Mouse (Mus musculus): Measurements from ENCODE around the gene Gabrg3. TPM values are rescaled to one million over a fixed set of nuclear protein-coding genes. Genes with fewer than 3 reads are reported as not detected.
A peak's percentile ranks its signal among the peaks of the same experiment; 100 is the strongest.

Gabrg3 gene
- polyA plus RNA-seq, 1 experiment from 2014 or later: 0.77 TPM

- H3K27ac ChIP-seq (replicated peaks; ENCODE audit: low read depth, low read length): no peak overlapping the region
- no peak for ATAC-seq (ENCODE audit: low read depth)
- WGBS: 70% methylated on average over 3 of the region's 3 CpGs
- no peaks in the 10 kb centered on the region for H3K27me3 ChIP-seq (replicated peaks; ENCODE audit: control insufficient read depth, insufficient read depth, low read length)
- H3K36me3 ChIP-seq (ENCODE audit: control insufficient read depth, insufficient read depth, low read length): no peaks in the 10 kb centered on the region
- H3K4me3 ChIP-seq (ENCODE audit: low read depth, low read length): no peak overlapping the region
- no peaks in the 10 kb centered on the region for H3K9me3 ChIP-seq (ENCODE audit: control insufficient read depth, low read length)
- H3K4me1 ChIP-seq (ENCODE audit: control insufficient read depth, insufficient read depth, low read length): no peaks in the 10 kb centered on the region
- H3K9ac ChIP-seq (ENCODE audit: low read depth, low read length): no peak overlapping the region
- peak; percentile 19 for DNase-seq (ENCODE audit: low spot score)
- no peak overlapping the region for H3K4me2 ChIP-seq (ENCODE audit: low read depth, low read length)
Observed at GRCm38 (mm10) chr7:57331211-57331610, 55.8 kb downstream of the Gabrg3 start.

GRCm38 (mm10) chr7:57330240-57330639 lies 56.7 kb downstream of the Gabrg3 start:
- ATAC-seq (ENCODE audit: low read depth): no peak
- H3K36me3 ChIP-seq (ENCODE audit: control insufficient read depth, insufficient read depth, low read length): no peaks in the 10 kb centered on the region
- no peaks in the 10 kb centered on the region for H3K27me3 ChIP-seq (replicated peaks; ENCODE audit: control insufficient read depth, insufficient read depth, low read length)
- 75% methylated on average over 4 of the region's 4 CpGs for WGBS
- no peak for DNase-seq (ENCODE audit: low spot score)
- H3K9me3 ChIP-seq (ENCODE audit: control insufficient read depth, low read length): no peaks in the 10 kb centered on the region
- H3K27ac ChIP-seq (replicated peaks; ENCODE audit: low read depth, low read length): no peak overlapping the region
- H3K4me1 ChIP-seq (ENCODE audit: control insufficient read depth, insufficient read depth, low read length): no peaks in the 10 kb centered on the region
- H3K9ac ChIP-seq (ENCODE audit: low read depth, low read length): no peak overlapping the region
- H3K4me3 ChIP-seq (ENCODE audit: low read depth, low read length): no peak overlapping the region
- H3K4me2 ChIP-seq (ENCODE audit: low read depth, low read length): no peak overlapping the region

GRCm38 (mm10) chr7:57324473-57324872 lies 62.5 kb downstream of the Gabrg3 start:
- Histone ChIP-seq H3K27ac (replicated peaks; ENCODE audit: low read depth, low read length) (no peak overlapping the region), H3K4me3 (ENCODE audit: low read depth, low read length) (no peak overlapping the region), H3K4me1 (ENCODE audit: control insufficient read depth, insufficient read depth, low read length) (no peaks in the 10 kb centered on the region), H3K27me3 (replicated peaks; ENCODE audit: control insufficient read depth, insufficient read depth, low read length) (no peaks in the 10 kb centered on the region), H3K36me3 (ENCODE audit: control insufficient read depth, insufficient read depth, low read length) (no peaks in the 10 kb centered on the region), H3K9ac (ENCODE audit: low read depth, low read length) (no peak overlapping the region), H3K4me2 (ENCODE audit: low read depth, low read length) (no peak overlapping the region), H3K9me3 (ENCODE audit: control insufficient read depth, low read length) (no peaks in the 10 kb centered on the region)
- no peak for ATAC-seq (ENCODE audit: low read depth)
- 67% methylated on average over 3 of the region's 3 CpGs for WGBS
- DNase-seq (ENCODE audit: low spot score): peak; percentile 2

GRCm38 (mm10) chr7:57322086-57322485 lies 64.9 kb downstream of the Gabrg3 start:
- H3K4me1 ChIP-seq (ENCODE audit: control insufficient read depth, insufficient read depth, low read length): no peaks in the 10 kb centered on the region
- no peaks in the 10 kb centered on the region for H3K9me3 ChIP-seq (ENCODE audit: control insufficient read depth, low read length)
- no peaks in the 10 kb centered on the region for H3K36me3 ChIP-seq (ENCODE audit: control insufficient read depth, insufficient read depth, low read length)
- no peak overlapping the region for H3K27ac ChIP-seq (replicated peaks; ENCODE audit: low read depth, low read length)
- ATAC-seq (ENCODE audit: low read depth) (no peak), DNase-seq (ENCODE audit: low spot score) (no peak)
- H3K4me2 ChIP-seq (ENCODE audit: low read depth, low read length): no peak overlapping the region
- no peaks in the 10 kb centered on the region for H3K27me3 ChIP-seq (replicated peaks; ENCODE audit: control insufficient read depth, insufficient read depth, low read length)
- H3K9ac ChIP-seq (ENCODE audit: low read depth, low read length): no peak overlapping the region
- WGBS: 70% methylated on average over 1 of the region's 1 CpGs
- no peak overlapping the region for H3K4me3 ChIP-seq (ENCODE audit: low read depth, low read length)

GRCm38 (mm10) chr7:57314971-57315370 lies 72.0 kb downstream of the Gabrg3 start:
- Histone ChIP-seq H3K4me2 (ENCODE audit: low read depth, low read length) (no peak overlapping the region), H3K36me3 (ENCODE audit: control insufficient read depth, insufficient read depth, low read length) (no peaks in the 10 kb centered on the region), H3K27ac (replicated peaks; ENCODE audit: low read depth, low read length) (no peak overlapping the region), H3K9ac (ENCODE audit: low read depth, low read length) (no peak overlapping the region), H3K4me1 (ENCODE audit: control insufficient read depth, insufficient read depth, low read length) (no peaks in the 10 kb centered on the region), H3K9me3 (ENCODE audit: control insufficient read depth, low read length) (no peaks in the 10 kb centered on the region), H3K27me3 (replicated peaks; ENCODE audit: control insufficient read depth, insufficient read depth, low read length) (no peaks in the 10 kb centered on the region), H3K4me3 (ENCODE audit: low read depth, low read length) (no peak overlapping the region)
- WGBS: 63% methylated on average over 1 of the region's 1 CpGs
- ATAC-seq (ENCODE audit: low read depth) (no peak), DNase-seq (ENCODE audit: low spot score) (no peak)

GRCm38 (mm10) chr7:57312018-57312417 lies 75.0 kb downstream of the Gabrg3 start:
- WGBS: 81% methylated on average over 2 of the region's 2 CpGs
- DNase-seq (ENCODE audit: low spot score): no peak
- Histone ChIP-seq H3K9ac (ENCODE audit: low read depth, low read length) (no peak overlapping the region), H3K4me3 (ENCODE audit: low read depth, low read length) (no peak overlapping the region), H3K36me3 (ENCODE audit: control insufficient read depth, insufficient read depth, low read length) (no peaks in the 10 kb centered on the region), H3K27ac (replicated peaks; ENCODE audit: low read depth, low read length) (no peak overlapping the region), H3K4me2 (ENCODE audit: low read depth, low read length) (no peak overlapping the region), H3K9me3 (ENCODE audit: control insufficient read depth, low read length) (no peaks in the 10 kb centered on the region), H3K4me1 (ENCODE audit: control insufficient read depth, insufficient read depth, low read length) (no peaks in the 10 kb centered on the region), H3K27me3 (replicated peaks; ENCODE audit: control insufficient read depth, insufficient read depth, low read length) (no peaks in the 10 kb centered on the region)
- no peak for ATAC-seq (ENCODE audit: low read depth)

- H3K9ac ChIP-seq (ENCODE audit: low read depth, low read length): no peak overlapping the region
- no peak for ATAC-seq (ENCODE audit: low read depth)
- 56% methylated on average over 1 of the region's 1 CpGs for WGBS
Observed at GRCm38 (mm10) chr7:57307337-57307736, 79.7 kb downstream of the Gabrg3 start.

GRCm38 (mm10) chr7:57296639-57297038 lies 90.3 kb downstream of the Gabrg3 start:
- DNase-seq (ENCODE audit: low spot score) (no peak), ATAC-seq (ENCODE audit: low read depth) (no peak)
- 80% methylated on average over 3 of the region's 3 CpGs for whole genome bisulfite sequencing
- no peaks in the 10 kb centered on the region for H3K27me3 ChIP-seq (replicated peaks; ENCODE audit: control insufficient read depth, insufficient read depth, low read length)
- no peak overlapping the region for H3K27ac ChIP-seq (replicated peaks; ENCODE audit: low read depth, low read length)
- no peak overlapping the region for H3K4me2 ChIP-seq (ENCODE audit: low read depth, low read length)
- H3K9ac ChIP-seq (ENCODE audit: low read depth, low read length): no peak overlapping the region
- no peaks in the 10 kb centered on the region for H3K36me3 ChIP-seq (ENCODE audit: control insufficient read depth, insufficient read depth, low read length)
- H3K4me3 ChIP-seq (ENCODE audit: low read depth, low read length): no peak overlapping the region
- H3K9me3 ChIP-seq (ENCODE audit: control insufficient read depth, low read length): no peaks in the 10 kb centered on the region
- no peaks in the 10 kb centered on the region for H3K4me1 ChIP-seq (ENCODE audit: control insufficient read depth, insufficient read depth, low read length)

More at GRCm38 (mm10) chr7:57307337-57307736, 79.7 kb downstream of the Gabrg3 start:
- no peak overlapping the region for H3K4me3 ChIP-seq (ENCODE audit: low read depth, low read length)
- no peaks in the 10 kb centered on the region for H3K36me3 ChIP-seq (ENCODE audit: control insufficient read depth, insufficient read depth, low read length)
- H3K4me2 ChIP-seq (ENCODE audit: low read depth, low read length): no peak overlapping the region
- no peak overlapping the region for H3K27ac ChIP-seq (replicated peaks; ENCODE audit: low read depth, low read length)
- H3K9me3 ChIP-seq (ENCODE audit: control insufficient read depth, low read length): no peaks in the 10 kb centered on the region
- DNase-seq (ENCODE audit: low spot score): no peak
- H3K4me1 ChIP-seq (ENCODE audit: control insufficient read depth, insufficient read depth, low read length): no peaks in the 10 kb centered on the region
- no peaks in the 10 kb centered on the region for H3K27me3 ChIP-seq (replicated peaks; ENCODE audit: control insufficient read depth, insufficient read depth, low read length)

- Histone ChIP-seq H3K27me3 (replicated peaks; ENCODE audit: control insufficient read depth, insufficient read depth, low read length) (no peaks in the 10 kb centered on the region), H3K27ac (replicated peaks; ENCODE audit: low read depth, low read length) (no peak overlapping the region), H3K4me1 (ENCODE audit: control insufficient read depth, insufficient read depth, low read length) (no peaks in the 10 kb centered on the region), H3K9ac (ENCODE audit: low read depth, low read length) (no peak overlapping the region), H3K9me3 (ENCODE audit: control insufficient read depth, low read length) (no peaks in the 10 kb centered on the region), H3K4me2 (ENCODE audit: low read depth, low read length) (no peak overlapping the region), H3K4me3 (ENCODE audit: low read depth, low read length) (no peak overlapping the region), H3K36me3 (ENCODE audit: control insufficient read depth, insufficient read depth, low read length) (no peaks in the 10 kb centered on the region)
- ATAC-seq (ENCODE audit: low read depth) (no peak), DNase-seq (ENCODE audit: low spot score) (no peak)
- 73% methylated on average over 1 of the region's 1 CpGs for WGBS
Observed at GRCm38 (mm10) chr7:57294127-57294526, 92.9 kb downstream of the Gabrg3 start.

Data from embryonic facial prominence, embryonic 14.5 days (tissue).